Mouse (Mus musculus) olfactory bulb, adult 2 months (tissue): Measurements from ENCODE around the gene Tcf12. TPM values are rescaled to one million over a fixed set of nuclear protein-coding genes. Genes with fewer than 3 reads are reported as not detected.

Source experiments
- H3K27ac ChIP-seq: fragments of 200-500 bp; 2 replicates; pipeline ENCODE4 v1.5.1; 2012; ENCODE audit warnings: low read depth, low read length; ENCODE audit not compliant: insufficient read depth
- H3K4me1 ChIP-seq: fragments of 200-500 bp; 2 replicates; pipeline ENCODE4 v1.6.1; 2012; ENCODE audit warnings: low read length; ENCODE audit not compliant: control insufficient read depth, insufficient read depth
- H3K4me3 ChIP-seq: fragments of 200-500 bp; 2 replicates; pipeline ENCODE4 v1.5.1; 2012; ENCODE audit warnings: mild to moderate bottlenecking, low read depth, low read length, moderate library complexity; ENCODE audit not compliant: insufficient read depth
- CTCF ChIP-seq: fragments of 200-500 bp; IDR thresholded peaks from 2 replicates; pipeline ENCODE4 v1.5.1; 2012; ENCODE audit warnings: low read depth, mild to moderate bottlenecking, low read length, moderate library complexity; ENCODE audit not compliant: insufficient read depth
- POLR2A ChIP-seq: fragments of 200-500 bp; IDR thresholded peaks from 2 replicates; pipeline ENCODE4 v1.6.1; 2012; ENCODE audit warnings: mild to moderate bottlenecking, low read depth, low read length, moderate library complexity; ENCODE audit not compliant: insufficient read depth
- WGBS: fragments of 180-500 bp; shearing (Covaris S2); methylation state at CpG from one replicate; pipeline ENCODE4 v1.1.7; 2018; 5-methylcytosine and 5-hydroxymethylcytosine counted together
- polyA plus RNA-seq: library from polyadenylated mRNA; stranded (reverse); fragments of >200 nt; gene quantifications from 2 replicates; pipeline ENCODE4 v1.2.4, GENCODE M21; 2012; ENCODE audit warnings: low replicate concordance; ENCODE audit not compliant: missing spikeins, insufficient read depth, insufficient read length

The Tcf12 gene
- polyA plus RNA-seq, 1 experiment, result not detected

DNA sequence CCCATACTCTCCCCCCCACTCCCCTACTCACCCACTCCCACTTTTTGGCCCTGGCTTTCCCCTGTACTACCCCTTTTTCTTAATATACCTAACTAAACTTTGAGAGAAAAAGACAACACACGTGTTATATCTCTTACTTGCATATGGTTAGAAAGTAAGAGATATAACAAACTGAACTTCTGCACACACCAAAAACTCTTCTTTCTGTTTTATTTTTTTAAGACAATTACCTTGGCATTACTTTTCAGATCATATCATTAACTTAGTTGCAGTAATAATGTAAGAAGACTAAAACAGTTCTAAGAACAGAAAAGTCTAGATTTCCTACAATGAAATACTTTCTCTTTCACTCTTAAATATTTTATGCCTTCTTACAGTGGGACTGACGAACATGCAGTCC is 72.3 kb downstream of the Tcf12 start:
- H3K4me1 ChIP-seq, result peaks cover 3% of the 10 kb centered on the region; the same call in 1 of the 2 replicates
- 96% methylated on average over 2 of the region's 2 CpGs for WGBS
- H3K4me3 ChIP-seq, result no peak overlapping the region
- no peak for TF ChIP-seq POLR2A
- TF ChIP-seq CTCF, result no peak
- no peak overlapping the region for H3K27ac ChIP-seq

DNA sequence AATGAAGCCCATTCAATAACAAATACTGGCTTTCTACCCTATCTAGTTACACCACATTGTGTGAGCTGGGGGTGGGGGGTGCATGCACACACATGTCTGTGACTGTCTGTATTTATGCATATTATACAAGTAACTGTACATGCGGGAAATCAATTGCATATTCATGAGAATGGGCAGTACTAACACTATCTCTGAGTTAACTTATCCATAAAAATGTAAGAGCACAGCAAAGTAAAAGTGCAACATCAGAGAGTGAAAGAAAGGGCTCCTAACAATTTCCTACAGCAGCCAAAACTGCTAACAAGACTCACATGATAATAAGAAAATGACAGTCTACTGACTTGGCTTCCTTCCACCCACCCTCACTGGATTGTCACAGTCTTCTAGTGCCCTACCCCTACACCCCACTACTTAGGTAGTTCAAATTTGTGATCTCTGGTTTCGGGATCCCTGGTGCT is 74.6 kb downstream of the Tcf12 start:
- TF ChIP-seq CTCF (no peak), POLR2A (no peak)
- no peak overlapping the region for H3K27ac ChIP-seq
- peaks cover 3% of the 10 kb centered on the region; the same call in 1 of the 2 replicates for H3K4me1 ChIP-seq
- H3K4me3 ChIP-seq, result no peak overlapping the region
- 66% methylated on average over 2 of the region's 2 CpGs for WGBS

- H3K27ac ChIP-seq, result no peak overlapping the region
- 68% methylated on average over 3 of the region's 3 CpGs for WGBS
- TF ChIP-seq CTCF (no peak), POLR2A (no peak)
- no peak overlapping the region for H3K4me3 ChIP-seq
- peaks cover 3% of the 10 kb centered on the region; the same call in 1 of the 2 replicates for H3K4me1 ChIP-seq
Measured at GRCm38 (mm10) chr9:72036257-72036656, 75.4 kb downstream of the Tcf12 start.

DNA sequence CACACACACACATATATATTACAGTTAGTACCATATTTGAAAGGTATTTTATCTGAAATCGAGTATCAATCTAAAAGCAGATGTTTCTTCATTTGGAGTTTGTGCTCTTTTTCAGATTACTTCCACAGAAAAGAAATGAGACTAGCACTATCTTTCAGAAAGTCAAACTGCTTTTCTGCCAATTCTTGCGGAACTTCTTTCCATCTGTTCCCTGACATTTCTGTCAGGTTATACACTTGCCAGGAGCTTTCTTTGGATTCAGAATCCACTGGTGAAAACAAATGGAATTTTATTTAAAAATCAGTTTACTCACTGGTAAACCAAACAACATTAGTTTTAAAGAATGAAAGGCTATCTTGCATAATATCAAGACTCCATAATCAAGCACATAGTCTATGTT is 78.4 kb downstream of the Tcf12 start:
- no peaks in the 10 kb centered on the region for H3K4me1 ChIP-seq
- no peak overlapping the region for H3K4me3 ChIP-seq
- WGBS, result 89% methylated on average over 2 of the region's 2 CpGs
- TF ChIP-seq POLR2A, result no peak
- no peak for TF ChIP-seq CTCF
- H3K27ac ChIP-seq, result no peak overlapping the region

GRCm38 (mm10) chr9:72030274-72030673 is 81.4 kb downstream of the Tcf12 start:
- Histone ChIP-seq H3K4me1 (no peaks in the 10 kb centered on the region), H3K4me3 (no peak overlapping the region), H3K27ac (no peak overlapping the region)
- TF ChIP-seq CTCF (no peak), POLR2A (no peak)

DNA sequence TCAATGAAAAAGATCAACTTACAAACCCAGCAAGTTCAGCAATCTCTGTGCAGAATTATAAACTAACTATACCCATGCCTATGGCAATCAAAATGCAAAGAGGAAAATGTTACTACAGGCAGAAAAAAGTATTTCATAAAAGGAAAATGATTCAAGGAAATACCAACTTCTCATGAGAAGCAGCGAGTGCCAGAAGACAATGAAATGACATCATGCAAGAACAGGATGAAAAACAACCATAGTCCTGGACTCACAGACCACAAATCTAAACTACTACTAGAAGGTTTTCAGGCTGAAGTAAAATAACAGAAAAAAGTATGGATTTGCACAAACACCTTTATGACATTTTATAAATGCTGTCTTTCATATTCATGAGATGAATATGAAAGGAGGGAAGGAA is 82.1 kb downstream of the Tcf12 start:
- WGBS, result 56% methylated on average over 1 of the region's 1 CpGs

GRCm38 (mm10) chr9:72023274-72023673 is 88.4 kb downstream of the Tcf12 start:
- no peak for TF ChIP-seq POLR2A
- no peak for TF ChIP-seq CTCF
- WGBS, result 40% methylated on average over 5 of the region's 5 CpGs
- Histone ChIP-seq H3K4me1 (no peaks in the 10 kb centered on the region; the same call in 1 of the 2 replicates), H3K27ac (no peak overlapping the region), H3K4me3 (no peak overlapping the region)

More for the DNA sequence above, 82.1 kb downstream of the Tcf12 start:
- no peak overlapping the region for H3K27ac ChIP-seq
- no peak overlapping the region for H3K4me3 ChIP-seq
- H3K4me1 ChIP-seq, result no peaks in the 10 kb centered on the region
- TF ChIP-seq CTCF, result no peak

DNA sequence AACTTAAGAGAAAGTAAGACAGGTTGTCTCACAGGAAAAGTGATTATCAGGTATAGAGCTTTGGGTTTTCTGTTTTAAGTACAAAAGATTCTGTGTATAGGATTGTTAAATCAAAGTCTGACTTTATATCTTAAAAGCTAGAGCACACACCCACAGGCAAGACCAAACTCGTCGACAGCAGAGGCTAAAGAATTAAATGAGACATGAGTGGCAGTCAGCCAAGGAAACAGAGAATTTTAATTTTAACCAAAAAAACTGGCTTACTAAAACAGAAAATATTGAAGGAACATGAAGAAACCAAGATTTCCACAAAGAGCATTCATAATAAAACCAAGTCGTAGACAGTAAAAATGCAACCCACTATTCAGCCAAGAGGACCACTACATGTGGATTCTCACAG is 90.2 kb downstream of the Tcf12 start:
- TF ChIP-seq POLR2A (no peak), CTCF (no peak)
- 33% methylated on average over 3 of the region's 3 CpGs for WGBS
- Histone ChIP-seq H3K27ac (no peak overlapping the region), H3K4me3 (no peak overlapping the region), H3K4me1 (no peaks in the 10 kb centered on the region; the same call in 1 of the 2 replicates)

DNA sequence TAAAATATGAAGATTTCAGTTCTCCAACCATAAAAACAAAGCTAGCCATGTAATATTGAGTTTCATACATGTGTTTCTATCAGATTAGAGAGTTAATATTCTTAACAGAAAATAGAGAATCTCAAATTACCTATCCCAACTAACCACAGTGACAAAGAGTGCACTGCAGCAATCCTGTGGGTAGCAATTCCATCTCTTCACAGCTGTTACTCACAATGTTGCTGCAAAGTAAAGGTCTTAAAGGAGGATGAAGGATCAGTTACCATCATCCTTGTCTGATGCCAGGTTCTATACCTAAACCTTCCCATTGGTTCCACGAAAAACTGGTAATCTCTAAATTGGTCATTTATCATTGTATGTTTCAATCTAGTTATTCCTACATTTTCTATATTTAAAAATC is 95.7 kb downstream of the Tcf12 start:
- H3K4me1 ChIP-seq, result no peaks in the 10 kb centered on the region
- WGBS, result 98% methylated on average over 1 of the region's 1 CpGs
- TF ChIP-seq POLR2A (no peak), CTCF (no peak)
- no peak overlapping the region for H3K27ac ChIP-seq
- H3K4me3 ChIP-seq, result no peak overlapping the region
